Mouse (Mus musculus) lung, adult 2 months (tissue): ENCODE measurements around the gene Rnf207. TPM values are rescaled to one million over a fixed set of nuclear protein-coding genes. Genes with fewer than 3 reads are reported as not detected.

Experiments
- DNase-seq: peaks from one replicate; pipeline ENCODE4 v3.0.0; 2022
- H3K4me1 ChIP-seq: fragments of 200-500 bp; 2 replicates; pipeline ENCODE4 v1.6.1; 2011; ENCODE audit warnings: low read length; ENCODE audit not compliant: control insufficient read depth, insufficient read depth
- H3K4me3 ChIP-seq: fragments of 200-500 bp; replicated peaks from 2 replicates; pipeline ENCODE3; 2011; ENCODE audit warnings: low read depth, mild to moderate bottlenecking, control low read depth, low read length; ENCODE audit errors: extremely low read depth
- CTCF ChIP-seq: fragments of 200-500 bp; IDR thresholded peaks from 2 replicates; pipeline ENCODE4 v1.5.1; 2011; ENCODE audit warnings: mild to moderate bottlenecking, low read length, control low read depth; ENCODE audit not compliant: insufficient read depth
- POLR2A ChIP-seq: fragments of 200-500 bp; IDR thresholded peaks from 2 replicates; pipeline ENCODE4 v1.6.1; 2011; ENCODE audit warnings: low read depth, mild to moderate bottlenecking, control low read depth, low read length, borderline replicate concordance; ENCODE audit errors: extremely low read depth
- WGBS: fragments of 180-500 bp; shearing (Covaris S2); methylation state at CpG from one replicate; pipeline ENCODE4 v1.1.7; 2018; 5-methylcytosine and 5-hydroxymethylcytosine counted together
- polyA plus RNA-seq: library from polyadenylated mRNA; depleted of rRNA; stranded (reverse); fragments of >200 nt; gene quantifications from 2 replicates; pipeline ENCODE4 v1.2.3, GENCODE M21; 2012; rRNA removed

Gene Rnf207
- polyA plus RNA-seq, 1 experiment: 5.8 TPM

DNA sequence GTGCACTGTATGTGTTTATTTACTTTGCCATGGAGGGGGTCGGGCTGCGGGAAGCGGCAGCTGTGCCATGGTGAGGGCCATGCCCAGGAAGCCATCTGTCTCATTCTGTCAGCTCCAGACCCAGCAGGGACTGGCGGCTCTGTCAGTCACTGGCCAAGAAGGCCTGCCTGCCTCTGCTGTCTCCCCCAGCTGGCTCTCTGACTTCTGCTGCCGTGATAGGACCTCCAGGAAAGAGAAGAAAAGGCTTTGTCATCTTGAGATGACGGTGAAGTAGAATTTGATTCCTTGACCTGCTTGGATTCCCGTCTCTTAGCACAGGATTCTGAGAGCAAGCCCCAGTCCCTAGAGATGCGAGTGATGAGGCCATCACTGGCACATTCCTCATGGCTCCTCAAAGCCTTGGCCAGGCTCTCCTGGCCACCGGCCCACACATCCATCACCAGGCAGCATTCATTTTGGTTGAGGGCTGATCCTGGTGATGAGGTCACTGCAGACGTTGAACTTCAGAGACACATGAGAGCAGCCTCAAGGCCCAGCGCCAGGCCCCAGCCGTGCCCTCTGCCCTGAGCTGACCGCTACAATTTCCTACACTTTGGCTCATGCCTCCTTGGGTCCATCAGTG is 50.9 kb downstream of the Rnf207 start:
- TF ChIP-seq POLR2A (no peak), CTCF (no peak)
- Histone ChIP-seq H3K4me1 (peaks cover 4% of the 10 kb centered on the region; the same call in 1 of the 2 replicates), H3K4me3 (no peak overlapping the region)
- WGBS: 54% methylated on average over 13 of the region's 13 CpGs
- DNase-seq: peak; percentile 23

DNA sequence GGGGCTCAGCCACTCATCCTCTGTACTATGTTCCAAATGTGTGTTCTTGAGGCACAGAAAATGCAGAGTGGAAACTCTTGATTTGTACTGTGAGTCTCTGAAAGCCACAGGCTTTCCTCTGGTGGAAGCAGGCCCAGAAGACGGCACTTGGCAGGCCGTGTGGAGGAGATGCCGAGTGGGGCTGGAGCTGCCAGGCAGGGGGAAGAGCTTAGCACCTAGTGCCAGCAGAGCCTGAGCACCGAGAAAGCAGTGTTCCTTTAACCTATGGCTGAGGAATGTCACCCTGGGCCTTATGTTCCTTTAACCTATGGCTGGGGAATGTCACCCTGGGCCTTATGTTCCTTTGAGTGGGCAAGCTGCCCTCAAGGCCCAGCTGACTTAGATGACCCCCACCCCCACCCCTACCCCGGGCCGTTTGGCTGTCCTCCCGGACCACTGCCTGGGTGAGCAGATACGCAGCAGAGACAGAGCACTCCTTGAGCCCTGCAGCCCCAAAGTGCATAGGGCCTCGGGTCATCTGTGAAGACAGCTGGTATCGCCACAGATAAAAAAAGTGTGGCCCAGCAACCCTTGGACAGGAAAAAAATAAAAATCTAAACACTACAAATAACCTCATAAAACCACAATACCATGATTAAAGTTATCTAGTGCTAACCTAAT is 52.4 kb downstream of the Rnf207 start:
- H3K4me3 ChIP-seq: no peak overlapping the region
- H3K4me1 ChIP-seq: peaks cover 4% of the 10 kb centered on the region; the same call in 1 of the 2 replicates
- TF ChIP-seq CTCF: no peak
- no peak for TF ChIP-seq POLR2A
- no peak for DNase-seq
- 50% methylated on average over 10 of the region's 10 CpGs for WGBS

DNA sequence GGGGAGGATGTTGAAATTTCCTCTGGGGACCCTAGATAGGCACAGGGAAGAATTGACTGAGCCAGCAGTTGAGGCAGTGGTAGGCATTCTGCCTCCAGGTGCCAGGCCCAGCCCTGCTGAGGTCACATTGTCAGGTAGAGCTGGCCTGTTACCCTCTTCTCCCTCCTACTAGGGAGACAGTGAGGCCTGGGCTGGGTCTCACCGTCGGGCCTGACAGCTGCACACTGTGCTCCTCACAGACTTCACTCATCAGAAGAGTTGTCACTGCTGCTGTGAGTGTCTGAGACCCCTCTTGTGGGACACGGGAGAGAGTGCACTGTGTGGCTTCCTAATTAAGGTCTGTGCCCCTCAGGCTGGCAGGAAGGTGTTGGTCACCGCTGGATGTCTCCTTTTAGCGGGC is 53.0 kb downstream of the Rnf207 start:
- TF ChIP-seq POLR2A: no peak
- no peak for TF ChIP-seq CTCF
- no peak overlapping the region for H3K4me3 ChIP-seq
- DNase-seq: no peak
- WGBS: 65% methylated on average over 5 of the region's 5 CpGs
- H3K4me1 ChIP-seq: peaks cover 4% of the 10 kb centered on the region; the same call in 1 of the 2 replicates

DNA sequence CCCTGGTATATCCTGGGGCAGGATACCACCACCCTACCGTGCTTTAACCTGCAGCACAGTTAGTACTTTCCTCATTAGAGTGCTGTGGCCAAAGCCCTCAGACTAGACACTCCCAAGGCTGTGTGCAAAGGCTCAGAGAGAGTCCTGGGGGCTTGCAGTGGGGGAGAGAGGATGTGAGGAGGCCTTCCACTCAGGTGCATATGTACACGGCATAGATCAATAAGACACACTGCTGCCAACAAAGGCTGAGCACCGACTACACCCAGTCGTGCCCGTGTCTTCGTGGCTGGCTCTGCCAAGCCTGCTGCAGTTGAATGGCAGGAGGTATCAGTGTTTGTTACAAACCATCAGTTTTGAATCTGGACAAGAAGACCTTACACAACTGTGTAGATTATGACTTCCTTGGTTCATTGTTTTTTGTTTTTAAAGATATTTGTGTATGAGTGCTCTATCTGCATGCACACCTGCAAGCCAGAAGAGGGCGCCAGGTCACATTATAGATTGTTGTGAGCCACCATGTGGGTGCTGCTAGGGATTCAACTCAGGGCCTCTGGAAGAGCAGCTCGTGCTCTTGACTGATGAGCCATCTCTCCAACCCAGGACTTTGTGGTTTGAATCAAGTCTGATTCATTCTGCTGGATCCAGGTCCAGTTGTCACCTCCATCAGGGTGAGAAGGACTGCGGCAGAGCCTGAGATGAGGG is 53.8 kb downstream of the Rnf207 start:
- TF ChIP-seq POLR2A (no peak), CTCF (0 out of 2 replicates have a peak, but pooled peaks have one; percentile 16)
- WGBS: 92% methylated on average over 9 of the region's 9 CpGs
- Histone ChIP-seq H3K4me3 (no peak overlapping the region), H3K4me1 (peaks cover 4% of the 10 kb centered on the region; the same call in 1 of the 2 replicates)
- no peak for DNase-seq

DNA sequence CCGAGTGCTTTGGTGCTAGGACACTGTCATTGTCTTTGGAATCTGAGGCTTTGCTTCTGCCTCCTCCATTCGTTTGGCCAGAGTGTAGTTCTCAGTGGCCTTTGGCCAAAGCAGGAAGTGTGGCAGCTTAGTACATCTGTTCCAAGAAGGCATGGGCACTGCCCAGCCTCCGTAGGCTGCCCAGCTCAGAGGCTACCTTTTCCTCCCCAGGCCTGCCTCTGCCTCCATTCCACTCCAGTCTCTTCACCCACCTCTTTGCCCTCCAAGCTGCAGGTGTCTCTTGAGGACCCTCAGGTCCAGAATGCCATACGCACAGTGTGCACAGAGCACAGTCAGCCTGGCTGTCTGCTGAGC is 54.6 kb downstream of the Rnf207 start:
- TF ChIP-seq CTCF (no peak), POLR2A (no peak)
- peaks cover 4% of the 10 kb centered on the region; the same call in 1 of the 2 replicates for H3K4me1 ChIP-seq
- 51% methylated on average over 4 of the region's 4 CpGs for WGBS
- DNase-seq: no peak
- no peak overlapping the region for H3K4me3 ChIP-seq

DNA sequence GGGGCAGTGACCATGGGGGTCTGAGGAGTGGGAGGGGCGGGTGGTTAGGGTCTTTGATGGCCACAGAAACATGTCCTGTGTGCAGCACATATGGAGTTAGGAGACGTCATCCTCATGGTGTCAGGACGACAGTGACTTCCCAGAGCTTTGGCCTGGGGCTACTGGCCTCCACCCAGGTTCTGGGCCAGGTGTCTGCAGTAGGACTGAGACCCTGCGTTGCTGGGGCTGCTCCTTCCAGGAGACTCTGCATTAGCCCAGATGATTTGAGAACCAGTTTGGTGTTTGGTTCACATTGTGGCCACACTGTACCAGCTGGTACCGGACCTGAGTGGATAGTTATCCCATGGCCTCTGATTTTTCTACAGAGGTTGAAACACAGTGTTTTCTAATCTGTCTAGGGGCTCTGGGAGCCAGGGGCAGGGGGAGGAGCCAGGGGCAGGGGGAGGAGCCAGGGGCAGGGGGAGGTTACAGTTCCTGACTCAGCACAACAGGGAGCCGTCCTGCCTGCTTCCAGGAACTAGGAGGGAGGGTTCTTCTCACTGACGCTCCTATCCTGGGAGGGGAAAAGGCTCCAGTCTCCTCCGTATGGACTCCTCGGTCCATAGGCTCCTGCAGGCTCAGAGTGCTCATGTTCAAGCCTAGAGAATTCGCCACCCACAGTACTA is 55.1 kb downstream of the Rnf207 start:
- WGBS: 55% methylated on average over 10 of the region's 10 CpGs
- TF ChIP-seq CTCF (no peak), POLR2A (no peak)
- peaks cover 4% of the 10 kb centered on the region; the same call in 1 of the 2 replicates for H3K4me1 ChIP-seq
- no peak overlapping the region for H3K4me3 ChIP-seq
- no peak for DNase-seq

DNA sequence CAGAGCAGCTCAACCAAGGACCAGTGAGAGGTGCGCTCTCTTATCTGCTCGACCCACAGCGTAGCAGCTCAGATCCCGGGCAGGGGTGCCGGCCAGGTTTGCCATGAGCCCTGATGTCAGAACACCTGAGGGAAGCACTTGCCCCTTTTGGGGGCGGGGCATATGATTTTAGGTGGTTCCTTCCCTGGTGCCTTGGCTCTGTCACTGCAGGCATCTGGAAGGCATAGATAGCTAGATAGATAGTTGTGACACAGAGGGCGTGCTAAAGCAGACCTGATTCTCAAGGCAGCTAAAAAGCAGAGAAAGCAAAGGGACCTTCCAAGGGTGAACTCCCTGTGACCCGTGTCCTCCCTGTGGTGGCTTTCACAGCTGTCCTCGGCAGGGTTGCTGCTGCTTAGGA is 55.7 kb downstream of the Rnf207 start:
- WGBS: 64% methylated on average over 9 of the region's 9 CpGs
- Histone ChIP-seq H3K4me1 (peaks cover 4% of the 10 kb centered on the region; the same call in 1 of the 2 replicates), H3K4me3 (no peak overlapping the region)
- no peak for DNase-seq
- no peak for TF ChIP-seq CTCF
- no peak for TF ChIP-seq POLR2A

DNA sequence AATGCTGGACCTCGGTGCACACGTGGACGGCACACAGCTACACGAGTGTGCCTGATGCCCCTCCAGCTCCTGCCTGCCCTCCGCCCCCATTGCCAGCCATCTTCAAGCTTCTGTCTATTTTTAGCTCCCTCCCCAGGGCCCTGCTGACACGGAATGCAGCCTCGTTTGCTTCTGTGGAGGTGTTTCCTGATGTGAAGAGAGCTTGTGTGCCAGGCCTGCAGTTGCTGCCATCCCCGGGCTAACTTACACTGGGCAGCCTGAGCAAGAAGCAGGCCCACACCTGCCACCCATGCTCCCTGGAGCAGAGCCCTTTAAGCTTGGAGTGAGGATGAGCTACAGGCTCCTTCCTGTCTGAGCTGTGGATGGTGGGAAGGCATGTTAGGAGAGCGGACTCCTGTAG is 56.6 kb downstream of the Rnf207 start:
- no peak for DNase-seq
- no peak overlapping the region for H3K4me3 ChIP-seq
- WGBS: 56% methylated on average over 9 of the region's 9 CpGs
- H3K4me1 ChIP-seq: peaks cover 4% of the 10 kb centered on the region; the same call in 1 of the 2 replicates
- no peak for TF ChIP-seq POLR2A
- no peak for TF ChIP-seq CTCF

DNA sequence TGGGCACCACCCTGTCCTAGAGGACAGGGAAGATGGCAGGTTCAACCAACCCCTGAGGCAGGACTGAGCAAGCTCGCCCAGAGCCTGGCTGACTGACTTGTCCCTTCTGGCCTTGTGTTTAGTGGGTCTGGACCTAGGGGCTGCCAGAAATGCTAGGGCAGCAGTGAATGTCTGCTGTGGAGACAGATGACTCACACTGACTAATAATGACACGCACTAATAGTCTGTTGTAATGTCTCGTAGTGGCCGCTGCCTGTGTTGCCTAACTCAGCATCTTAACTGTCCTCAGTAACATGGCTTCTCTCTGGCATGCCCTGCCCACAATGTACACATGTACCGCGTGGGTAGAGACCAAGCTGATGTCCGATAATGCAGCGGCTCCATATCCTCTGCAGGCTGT is 58.3 kb downstream of the Rnf207 start:
- H3K4me1 ChIP-seq: peaks cover 4% of the 10 kb centered on the region; the same call in 1 of the 2 replicates
- TF ChIP-seq POLR2A: no peak
- no peak for TF ChIP-seq CTCF
- 89% methylated on average over 8 of the region's 8 CpGs for WGBS
- DNase-seq: no peak
- H3K4me3 ChIP-seq: no peak overlapping the region

DNA sequence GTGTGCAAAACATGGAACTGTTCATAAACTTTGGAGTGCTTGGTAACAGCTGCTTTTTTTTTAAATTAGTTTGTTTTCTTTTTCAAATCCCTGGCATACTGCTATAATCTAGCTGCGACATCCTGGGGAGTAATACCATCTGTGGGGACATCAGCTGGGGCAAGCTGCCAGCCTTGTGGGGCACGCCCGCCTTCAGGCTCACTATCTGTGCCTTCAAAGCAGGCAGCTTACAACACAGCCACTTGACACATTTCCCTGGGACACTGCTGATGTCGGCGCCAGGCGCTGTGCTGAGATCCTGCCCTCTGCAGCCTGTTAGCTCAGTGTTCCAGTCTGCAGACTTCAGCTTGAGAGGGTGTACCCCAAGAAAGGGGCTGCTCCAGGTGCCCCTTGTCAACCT is 61.7 kb downstream of the Rnf207 start:
- Histone ChIP-seq H3K4me3 (no peak overlapping the region), H3K4me1 (no peaks in the 10 kb centered on the region)
- no peak for TF ChIP-seq CTCF
- DNase-seq: no peak
- WGBS: 21% methylated on average over 6 of the region's 6 CpGs

Other genes with a start within 250 kb of the Rnf207 start
- gene Plekhg5, start 246.5 kb downstream of the Rnf207 start, polyA plus RNA-seq: 46.7 and 49.9 TPM in 2 replicates
- 8.1 and 12.7 TPM in 2 replicates for gene Tnfrsf25, start 203.1 kb downstream of the Rnf207 start, polyA plus RNA-seq
- gene Espn, start 166.6 kb downstream of the Rnf207 start, polyA plus RNA-seq: 9.8 and 16.3 TPM in 2 replicates
- 5.4 and 6.2 TPM in 2 replicates for gene Hes2, start 160.1 kb downstream of the Rnf207 start, polyA plus RNA-seq
- 118 and 125 TPM in 2 replicates for gene Acot7, start 140.9 kb downstream of the Rnf207 start, polyA plus RNA-seq
- gene Gpr153, start 44.8 kb downstream of the Rnf207 start, polyA plus RNA-seq: 40.0 and 45.6 TPM in 2 replicates
- 0.09 TPM in 1 of 2 replicates, not detected in the other for gene Hes3, start 27.3 kb downstream of the Rnf207 start, polyA plus RNA-seq
- 32.2 and 36.4 TPM in 2 replicates for gene Icmt, start 21.8 kb downstream of the Rnf207 start, polyA plus RNA-seq
- 20.3 and 43.0 TPM in 2 replicates for gene Rpl22, start 6.7 kb upstream of the Rnf207 start, polyA plus RNA-seq
- 0.85 and 0.99 TPM in 2 replicates for gene Chd5, start 19.7 kb upstream of the Rnf207 start, polyA plus RNA-seq
- 3.1 and 3.8 TPM in 2 replicates for gene Nphp4, start 157.7 kb upstream of the Rnf207 start, polyA plus RNA-seq
- gene Kcnab2, start 158.9 kb upstream of the Rnf207 start, polyA plus RNA-seq: 6.9 and 8.6 TPM in 2 replicates